Mouse (Mus musculus): Measurements from ENCODE around the gene Homer1. TPM values are rescaled to one million over a fixed set of nuclear protein-coding genes. Genes with fewer than 3 reads are reported as not detected.

The Homer1 gene
- polyA plus RNA-seq, 1 experiment from 2014 or later = 2.2 TPM

DNA sequence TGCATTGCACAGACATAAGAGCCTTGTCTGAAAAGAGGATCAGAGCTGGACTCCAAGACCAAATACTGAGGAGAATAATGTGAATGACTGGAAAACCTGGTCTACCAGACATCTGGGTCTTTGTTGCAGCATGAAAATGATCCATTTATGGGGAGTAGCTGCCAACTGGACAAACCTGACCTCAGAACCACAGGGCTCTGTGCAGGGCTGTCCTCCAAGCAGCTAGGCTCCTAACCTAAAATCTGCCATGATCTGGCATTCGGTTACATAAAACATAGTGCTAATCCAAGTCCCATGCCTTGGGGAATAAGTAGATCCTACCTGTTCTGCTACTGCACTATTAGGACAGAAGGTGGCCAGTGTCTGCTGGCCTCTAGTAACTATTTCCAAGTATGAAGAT is 129.8 kb downstream of the Homer1 start:
- TF ChIP-seq CTCF (IDR thresholded peaks at IDR 0.05; ENCODE audit: low read depth) (no peak), EP300 (optimal IDR thresholded peaks at IDR 0.05) (no peak)
- H3K9me3 ChIP-seq (ENCODE audit: control insufficient read depth, low read length) = no peaks in the 10 kb centered on the region
- no peaks in the 10 kb centered on the region for H3K36me3 ChIP-seq (ENCODE audit: control insufficient read depth, insufficient read depth, low read length)
- no peak overlapping the region for H3K4me3 ChIP-seq (ENCODE audit: low read depth, low read length)
- H3K4me2 ChIP-seq (replicated peaks; ENCODE audit: low read depth) = no peak overlapping the region
- no peaks in the 10 kb centered on the region for H3K27me3 ChIP-seq (ENCODE audit: control insufficient read depth, insufficient read depth, low read length)
- 97% methylated on average over 1 of the region's 1 CpGs for WGBS
- DNase-seq (ENCODE audit: low spot score) = no peak
- H3K27ac ChIP-seq (replicated peaks) = no peak overlapping the region
- ATAC-seq (ENCODE audit: low FRiP score, low TSS enrichment) = no peak
- H3K9ac ChIP-seq (ENCODE audit: low read length) = no peak overlapping the region
- no peaks in the 10 kb centered on the region for H3K4me1 ChIP-seq (replicated peaks; ENCODE audit: control insufficient read depth, insufficient read depth)

DNA sequence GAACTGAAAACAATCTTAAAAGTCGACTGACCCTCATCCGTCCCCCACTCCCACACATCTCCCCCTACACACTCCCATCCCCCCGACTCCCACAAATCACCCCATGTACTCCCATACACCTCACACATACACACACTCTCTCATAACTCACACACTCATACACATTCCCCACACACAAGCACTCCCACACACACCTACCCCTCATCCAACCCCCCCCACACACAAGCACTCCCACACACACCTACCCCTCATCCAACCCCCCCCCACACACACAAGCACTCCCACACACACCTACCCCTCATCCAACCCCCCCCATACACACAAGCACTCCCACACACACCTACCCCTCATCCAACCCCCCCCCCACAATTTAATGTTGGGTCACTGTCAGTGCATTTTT is 140.7 kb downstream of the Homer1 start:
- Histone ChIP-seq H3K27ac (replicated peaks) (no peak overlapping the region), H3K4me1 (replicated peaks; ENCODE audit: control insufficient read depth, insufficient read depth) (no peaks in the 10 kb centered on the region), H3K9ac (ENCODE audit: low read length) (no peak overlapping the region), H3K36me3 (ENCODE audit: control insufficient read depth, insufficient read depth, low read length) (0 out of 2 replicates have a peak, but pooled peaks cover 2% of the 10 kb centered on the region), H3K4me3 (ENCODE audit: low read depth, low read length) (no peak overlapping the region), H3K4me2 (replicated peaks; ENCODE audit: low read depth) (no peak overlapping the region), H3K27me3 (ENCODE audit: control insufficient read depth, insufficient read depth, low read length) (no peaks in the 10 kb centered on the region), H3K9me3 (ENCODE audit: control insufficient read depth, low read length) (no peaks in the 10 kb centered on the region)
- ATAC-seq (ENCODE audit: low FRiP score, low TSS enrichment) (0 out of 2 replicates have a peak, but pooled peaks have one; percentile 57), DNase-seq (ENCODE audit: low spot score) (no peak)
- WGBS = 85% methylated on average over 3 of the region's 3 CpGs
- TF ChIP-seq CTCF (IDR thresholded peaks at IDR 0.05; ENCODE audit: low read depth) (no peak), EP300 (optimal IDR thresholded peaks at IDR 0.05) (no peak)

DNA sequence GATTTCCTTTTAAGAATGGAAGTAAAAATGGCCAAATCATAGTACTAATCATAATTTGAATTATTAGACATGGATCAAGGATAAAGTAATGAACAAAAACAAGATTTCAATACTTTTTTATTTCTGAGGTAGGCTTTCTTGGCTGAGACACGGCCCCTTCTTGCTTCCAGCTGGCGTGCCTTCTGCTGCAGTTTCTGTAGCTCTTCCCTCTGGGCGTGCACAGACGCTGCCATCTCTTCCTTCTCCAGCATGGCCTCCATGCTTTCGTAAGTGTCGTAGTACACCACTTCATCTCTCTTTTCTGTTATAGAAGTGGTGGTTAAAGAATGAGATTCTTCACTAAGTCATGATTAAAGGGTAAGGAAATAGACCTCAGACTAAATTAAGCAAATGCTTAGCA is 153.8 kb downstream of the Homer1 start:
- Histone ChIP-seq H3K4me3 (ENCODE audit: low read depth, low read length) (no peak overlapping the region), H3K27ac (replicated peaks) (no peak overlapping the region), H3K4me2 (replicated peaks; ENCODE audit: low read depth) (no peak overlapping the region), H3K36me3 (ENCODE audit: control insufficient read depth, insufficient read depth, low read length) (peaks cover 7% of the 10 kb centered on the region; the same call in 1 of the 2 replicates), H3K27me3 (ENCODE audit: control insufficient read depth, insufficient read depth, low read length) (no peaks in the 10 kb centered on the region), H3K9ac (ENCODE audit: low read length) (no peak overlapping the region), H3K9me3 (ENCODE audit: control insufficient read depth, low read length) (no peaks in the 10 kb centered on the region), H3K4me1 (replicated peaks; ENCODE audit: control insufficient read depth, insufficient read depth) (no peaks in the 10 kb centered on the region)
- TF ChIP-seq CTCF (IDR thresholded peaks at IDR 0.05; ENCODE audit: low read depth) (no peak), EP300 (optimal IDR thresholded peaks at IDR 0.05) (no peak)
- ATAC-seq (ENCODE audit: low FRiP score, low TSS enrichment) = no peak
- WGBS = 88% methylated on average over 6 of the region's 6 CpGs
- no peak for DNase-seq (ENCODE audit: low spot score)

Other genes with a start within 250 kb of the Homer1 start
- gene Cmya5, start 154.9 kb upstream of the Homer1 start, polyA plus RNA-seq (2015; fragmentation: Nextera tagmentation; extraction: Ambion mirVana) = 0.13 TPM in 2 replicates
- 25.4 and 27.7 TPM in 2 replicates for gene Tent2, start 107.2 kb upstream of the Homer1 start, polyA plus RNA-seq (2015; fragmentation: Nextera tagmentation; extraction: Ambion mirVana)
- gene Jmy, start 200.2 kb downstream of the Homer1 start, polyA plus RNA-seq (2015; fragmentation: Nextera tagmentation; extraction: Ambion mirVana) = 3.5 and 4.8 TPM in 2 replicates

Data from stomach, postnatal 0 days (tissue).